Mouse (Mus musculus) cerebellum, postnatal 14 days (tissue): ENCODE measurements around the gene Atp8b2.

ENCODE experiments used
- DNase-seq, 2 experiments: peaks; one replicate each; pipeline ENCODE4 v3.0.0; 2021; ENCODE audit warnings: mixed read lengths in 2 of 2

The Atp8b2 gene

DNA sequence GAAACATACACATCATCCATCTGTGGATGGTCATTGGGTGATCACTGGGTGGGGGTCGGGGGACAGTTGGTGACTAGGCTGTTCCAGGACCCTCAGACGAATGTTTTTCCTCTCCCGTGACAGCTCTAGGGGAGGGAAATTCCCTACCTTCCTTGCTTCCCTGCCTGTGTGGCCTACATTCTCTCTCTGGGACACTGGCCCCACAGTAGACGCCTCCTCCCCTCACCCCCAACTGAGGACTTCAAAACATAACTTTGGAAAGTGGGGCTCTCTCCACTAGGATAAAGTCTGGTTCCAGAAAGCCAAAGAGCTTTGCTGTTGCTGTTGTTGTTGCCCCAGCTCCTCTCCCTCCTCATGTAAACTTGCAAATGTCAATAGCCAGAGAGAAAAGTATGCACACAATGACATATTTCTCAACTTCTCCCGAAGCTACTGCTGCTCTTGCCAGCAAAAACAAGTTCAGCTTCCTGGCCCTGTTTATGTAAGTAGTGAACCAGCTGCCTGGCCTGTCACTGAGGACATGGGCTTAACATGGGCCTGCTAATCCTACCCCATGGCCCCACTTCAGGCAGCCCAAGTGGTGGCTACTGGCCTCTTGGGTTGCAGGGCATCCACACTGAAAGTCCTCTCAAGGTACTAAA, 64.3 kb downstream of the Atp8b2 start:
- DNase-seq, result no peak

DNA sequence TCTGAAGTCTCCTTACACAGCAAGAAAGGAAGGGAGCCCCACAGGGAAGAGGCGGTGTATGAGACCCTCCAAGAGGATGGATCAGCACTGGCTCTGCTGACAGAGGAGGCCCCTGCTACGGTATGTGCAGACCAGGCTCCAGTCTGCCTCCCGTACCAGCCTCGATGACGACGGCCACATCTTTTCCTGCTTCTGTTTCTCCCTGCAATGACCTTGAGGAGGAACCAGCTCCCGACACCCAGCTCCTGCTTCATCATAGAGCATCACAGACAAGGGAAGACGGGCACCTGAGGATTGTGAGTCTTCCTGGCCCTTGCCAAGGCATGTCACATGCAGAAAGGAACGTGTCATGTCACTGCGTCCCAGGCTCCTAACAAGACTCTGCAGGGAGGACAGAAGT, 65.3 kb downstream of the Atp8b2 start:
- DNase-seq, result no peak

DNA sequence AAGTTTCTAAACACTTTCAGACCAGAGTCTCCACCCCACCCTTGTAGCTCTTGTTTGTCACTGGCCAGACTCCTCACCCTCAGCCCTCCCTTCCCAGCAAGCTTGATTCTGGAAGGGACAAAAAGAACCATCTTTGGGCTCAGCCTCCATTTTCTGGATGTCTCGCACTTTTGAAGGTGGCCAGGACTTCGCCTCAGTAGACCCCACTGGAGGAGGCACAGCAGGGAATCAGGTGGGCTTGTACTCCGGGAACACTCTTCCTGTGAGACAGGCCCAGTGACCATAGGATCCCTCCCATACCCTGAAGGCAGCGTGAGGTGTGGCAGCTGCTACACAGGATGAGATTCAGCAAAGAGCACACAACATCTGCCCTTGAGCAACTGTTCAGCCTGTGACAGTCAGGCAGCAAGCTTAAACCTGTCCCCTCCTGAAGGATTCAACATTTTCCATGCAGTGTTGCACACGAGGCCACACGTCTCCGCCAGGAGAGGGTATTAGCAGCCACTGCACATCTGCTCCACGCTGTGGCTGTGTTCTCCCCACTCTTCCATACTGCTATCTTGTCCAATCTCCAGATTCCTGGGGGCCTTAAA, 66.0 kb downstream of the Atp8b2 start:
- no peak for DNase-seq

DNA sequence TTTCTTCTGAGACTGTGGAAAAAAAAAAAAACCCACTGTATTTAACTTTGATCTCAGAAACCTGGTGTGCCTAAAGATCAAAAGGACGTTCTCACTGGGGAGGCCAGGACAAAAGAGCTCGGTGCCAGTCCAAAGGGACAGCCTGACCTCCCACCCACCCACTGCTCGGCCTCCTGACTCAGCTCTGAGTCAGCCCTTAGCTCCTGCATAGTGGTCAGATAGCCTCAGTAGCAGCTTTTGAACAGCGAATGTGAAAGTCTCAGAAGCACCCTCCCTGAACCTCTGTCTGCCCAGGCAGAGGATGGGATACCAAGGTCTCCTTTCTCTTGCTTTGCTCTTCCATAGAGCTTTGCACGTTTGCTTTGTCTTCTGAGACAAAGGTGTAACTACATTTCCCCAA, 66.7 kb downstream of the Atp8b2 start:
- no peak for DNase-seq

DNA sequence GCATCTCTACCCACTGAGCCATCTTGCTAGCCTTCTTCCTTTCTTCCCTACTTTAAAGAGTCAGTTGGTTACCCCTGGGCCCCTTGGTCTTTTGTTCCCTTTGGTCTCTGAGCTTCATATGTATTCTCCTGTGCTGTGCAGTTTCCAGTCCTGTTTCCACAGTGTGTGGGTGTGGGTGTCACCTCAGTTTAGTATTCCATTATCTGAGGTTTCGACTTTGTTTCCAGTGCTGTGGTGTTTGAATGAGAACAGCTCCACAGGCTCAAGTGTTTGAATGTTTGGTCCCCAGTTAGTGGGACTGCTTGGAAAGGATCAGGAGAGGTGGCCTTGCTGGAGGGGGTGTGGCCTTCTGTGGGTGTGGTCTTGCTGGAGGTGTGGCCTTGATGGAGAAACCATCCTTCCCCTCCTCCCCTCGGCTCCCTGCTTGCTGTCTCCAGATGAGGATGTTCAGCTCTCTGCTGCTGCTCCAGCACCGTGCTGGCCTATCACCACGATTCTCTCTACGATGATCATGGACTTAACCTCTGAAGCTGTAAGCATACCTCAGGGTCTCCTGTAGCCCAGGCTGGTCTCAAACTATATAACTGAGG, 70.7 kb downstream of the Atp8b2 start:
- DNase-seq, result no peak

DNA sequence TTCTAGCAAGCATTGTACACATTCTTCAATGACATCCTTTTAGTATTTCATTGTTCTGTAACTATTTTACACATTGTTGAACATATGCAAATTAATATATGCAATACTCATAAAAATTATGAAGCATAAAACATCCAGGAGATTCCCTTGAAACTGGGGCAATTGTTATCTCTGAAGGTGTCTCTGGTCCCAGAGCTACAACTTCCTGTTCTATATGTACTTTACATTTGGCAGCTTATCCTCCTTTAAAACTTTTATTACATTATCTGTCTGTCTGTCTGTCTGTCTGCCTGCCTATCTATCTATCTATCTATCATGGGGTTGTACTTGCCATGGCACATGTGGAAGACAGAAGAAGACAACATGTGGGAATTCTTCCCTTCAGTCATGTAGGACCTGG, 71.6 kb downstream of the Atp8b2 start:
- no peak for DNase-seq

DNA sequence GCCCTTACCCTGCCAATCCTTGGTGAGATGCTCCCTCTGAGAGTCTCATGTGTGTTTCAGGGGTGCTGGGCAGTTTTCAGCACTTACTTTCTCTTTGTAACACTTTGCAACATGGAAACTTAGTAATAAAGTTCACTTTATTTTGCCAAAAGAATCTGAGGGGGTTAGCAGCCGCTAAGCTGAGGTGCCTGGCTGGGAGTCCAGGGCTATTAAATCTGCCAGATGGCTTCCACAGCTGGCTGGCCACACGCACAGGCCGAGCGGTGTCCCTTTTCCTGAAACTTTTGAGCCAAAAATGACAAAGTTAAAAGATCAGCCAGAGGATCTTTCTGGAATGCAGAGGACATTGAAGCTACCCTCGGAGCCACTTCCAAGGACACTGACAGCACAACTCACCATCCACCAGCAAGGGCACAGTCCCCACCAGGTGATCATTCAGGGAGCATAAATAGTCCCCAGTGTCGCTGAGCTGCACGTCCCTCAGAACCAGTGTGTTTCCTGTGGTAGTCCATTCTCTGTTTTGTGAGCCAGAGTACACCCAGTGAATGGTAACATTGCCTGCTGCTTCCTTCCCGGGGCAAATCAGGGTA, 73.4 kb downstream of the Atp8b2 start:
- no peak for DNase-seq
